Mouse (Mus musculus) limb, embryonic 14.5 days (tissue): ENCODE results near the gene Naa40. TPM values are rescaled to one million over a fixed set of nuclear protein-coding genes. Genes with fewer than 3 reads are reported as not detected.

Experiments used
- ATAC-seq: fragments of 200-750 bp; cut with Nextera tagmentation; 2 replicates; pipeline ENCODE4 v1.8.0; 2017; ENCODE audit warnings: low read depth, moderate number of reproducible peaks, moderate TSS enrichment; ENCODE audit not compliant: low FRiP score
- DNase-seq: peaks from one replicate; pipeline ENCODE4 v3.0.0-alpha.2; 2015; ENCODE audit warnings: low spot score
- H3K27ac ChIP-seq: fragments of 300-500 bp; sonication (generic); replicated peaks from 2 replicates; pipeline ENCODE4 v1.5.1; 2014; ENCODE audit warnings: low read depth, mild to moderate bottlenecking, low read length, moderate library complexity, mixed read lengths
- H3K27me3 ChIP-seq: fragments of 300-500 bp; sonication (generic); 2 replicates; pipeline ENCODE4 v1.6.1; 2014; ENCODE audit warnings: low read length, mixed read lengths; ENCODE audit not compliant: control insufficient read depth, insufficient read depth
- H3K36me3 ChIP-seq: fragments of 300-500 bp; sonication (generic); 2 replicates; pipeline ENCODE4 v1.6.1; 2014; ENCODE audit warnings: mild to moderate bottlenecking, low read length, moderate library complexity, mixed read lengths; ENCODE audit not compliant: control insufficient read depth, insufficient read depth
- H3K4me1 ChIP-seq: fragments of 300-500 bp; sonication (generic); 2 replicates; pipeline ENCODE4 v1.6.1; 2014; ENCODE audit warnings: antibody characterized with exemption, low read length, mixed read lengths; ENCODE audit not compliant: control insufficient read depth, insufficient read depth
- H3K4me2 ChIP-seq: fragments of 300-500 bp; sonication (generic); replicated peaks from 2 replicates; pipeline ENCODE4 v1.6.1; 2014; ENCODE audit warnings: low read depth, mild to moderate bottlenecking, low read length, moderate library complexity; ENCODE audit not compliant: severe bottlenecking
- H3K4me3 ChIP-seq: fragments of 300-500 bp; sonication (generic); replicated peaks from 2 replicates; pipeline ENCODE4 v1.5.1; 2014; ENCODE audit warnings: low read length
- H3K9ac ChIP-seq: fragments of 300-500 bp; sonication (generic); 2 replicates; pipeline ENCODE4 v1.6.1; 2014; ENCODE audit warnings: mild to moderate bottlenecking, low read depth, low read length, moderate library complexity; ENCODE audit not compliant: severe bottlenecking
- H3K9me3 ChIP-seq: fragments of 300-500 bp; sonication (generic); 2 replicates; pipeline ENCODE4 v1.6.1; 2016; ENCODE audit warnings: low read length; ENCODE audit not compliant: control insufficient read depth
- POLR2A ChIP-seq: fragments of 200-500 bp; IDR thresholded peaks from 2 replicates; pipeline ENCODE4 v1.8.0; 2012; ENCODE audit warnings: inconsistent platforms, mild to moderate bottlenecking, moderate library complexity, borderline replicate concordance; ENCODE audit not compliant: insufficient read depth, insufficient read length; ENCODE audit errors: extremely low read depth
- WGBS: fragments of 180-500 bp; shearing (Covaris S2); extraction: QIAGEN DNeasy Blood & Tissue Kit; methylation state at CpG from one replicate; pipeline ENCODE4 v1.1.7; 2014; 5-methylcytosine and 5-hydroxymethylcytosine counted together
- polyA plus RNA-seq, 2 experiments: library from polyadenylated mRNA; depleted of rRNA in 1 of 2; stranded (reverse) in 1 of 2; unstranded in 1 of 2; fragments of >200 nt; fragmentation: Nextera tagmentation in 1 of 2; extraction: Ambion mirVana in 1 of 2; gene quantifications; 2 replicates each; pipeline versions ENCODE4 v1.2.1 to v1.2.3; 2012 to 2014

The Naa40 gene
- 55.9 and 62.8 TPM in 2 replicates for polyA plus RNA-seq (2012; rRNA removed)
- 50.1 and 54.1 TPM in 2 replicates for polyA plus RNA-seq (2014; fragmentation: Nextera tagmentation; extraction: Ambion mirVana)

DNA sequence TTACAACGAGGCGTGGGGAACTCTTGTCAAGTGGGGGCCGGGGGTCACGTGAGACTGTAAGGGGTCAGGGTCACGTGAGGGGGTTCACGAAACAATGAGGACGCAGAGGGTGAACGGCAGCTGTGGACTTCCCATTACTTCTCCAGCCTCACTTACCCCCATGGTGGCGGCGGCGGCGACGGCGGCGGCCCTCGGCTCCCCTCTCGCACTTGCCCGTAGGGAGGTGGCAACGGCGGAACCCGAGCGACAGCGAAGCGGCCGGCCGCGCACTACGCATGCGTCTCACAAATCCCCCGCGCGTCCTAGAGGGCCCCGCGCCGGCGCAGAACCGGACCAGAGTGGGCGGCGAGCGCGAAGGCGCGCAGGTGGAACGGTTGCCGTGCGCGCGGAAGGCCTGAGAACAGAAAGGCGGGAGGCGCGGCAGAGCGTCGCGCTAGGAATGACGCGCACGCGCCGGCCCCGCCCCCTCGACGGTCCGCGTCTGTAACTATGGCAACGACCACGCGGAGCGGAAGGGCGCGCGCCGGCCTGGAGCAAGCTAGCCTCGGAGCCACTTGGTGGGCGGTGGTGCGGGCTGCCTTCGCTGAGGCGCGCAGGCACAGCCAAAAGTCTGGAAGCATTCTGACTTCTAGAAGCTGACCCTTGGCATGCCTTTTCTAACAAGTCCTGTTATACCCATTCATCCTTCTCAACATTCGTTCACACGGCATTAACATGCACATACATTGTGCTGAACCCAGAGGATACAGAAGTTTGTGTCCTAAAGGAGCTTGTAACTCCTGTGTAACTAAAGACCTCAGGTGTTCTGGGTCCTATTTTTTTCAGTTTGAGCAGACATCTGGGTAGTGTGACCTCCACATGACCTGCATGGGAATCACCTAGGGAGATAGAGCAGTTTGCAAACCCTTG is at the start of gene Naa40:
Gene Naa40 (minus strand): TSS at position 402 of the 909 bp plus-strand sequence.
- Histone ChIP-seq H3K27ac (peak within 1 kb of the TSS; percentile 63), H3K9ac (peak within 1 kb of the TSS; percentile 81), H3K36me3 (peaks cover 17% of the 10 kb centered on the region), H3K4me2 (peak within 1 kb of the TSS; percentile 94), H3K4me1 (no peaks in the 10 kb centered on the region; the same call in 1 of the 2 replicates), H3K4me3 (peak within 1 kb of the TSS; percentile 78), H3K9me3 (no peaks in the 10 kb centered on the region), H3K27me3 (no peaks in the 10 kb centered on the region)
- DNase-seq (peak; percentile 94), ATAC-seq (peak; percentile 96)
- WGBS: under 1% methylated on average over 64 of the region's 80 CpGs
- no peak for TF ChIP-seq POLR2A

DNA sequence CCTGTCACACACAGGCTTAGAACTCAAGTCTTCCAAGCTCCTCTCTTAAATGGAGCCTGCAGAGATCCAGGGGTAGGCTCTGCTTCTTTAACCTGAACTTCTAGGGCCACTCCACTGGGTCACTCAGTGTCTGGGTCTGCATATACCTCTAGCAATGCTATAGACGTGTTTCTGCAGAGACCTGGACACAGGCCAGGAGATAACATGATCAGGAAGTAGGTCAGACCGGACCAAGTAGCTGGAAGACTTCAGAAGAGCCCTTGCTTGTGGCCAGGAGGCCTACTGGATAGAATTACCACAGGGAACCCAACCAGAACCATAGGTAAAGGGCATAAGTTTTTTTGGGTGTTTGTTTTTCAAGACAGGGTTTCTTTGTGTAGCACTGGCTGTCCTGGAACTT is 48.8 kb upstream of the Naa40 start:
- Histone ChIP-seq H3K4me3 (no peak overlapping the region), H3K4me1 (peaks cover 18% of the 10 kb centered on the region), H3K27me3 (no peaks in the 10 kb centered on the region), H3K9me3 (no peaks in the 10 kb centered on the region), H3K27ac (no peak overlapping the region), H3K36me3 (peaks cover 44% of the 10 kb centered on the region), H3K4me2 (no peak overlapping the region), H3K9ac (no peak overlapping the region)
- TF ChIP-seq POLR2A: no peak
- 73% methylated on average over 2 of the region's 2 CpGs for WGBS
- DNase-seq (no peak), ATAC-seq (no peak)

DNA sequence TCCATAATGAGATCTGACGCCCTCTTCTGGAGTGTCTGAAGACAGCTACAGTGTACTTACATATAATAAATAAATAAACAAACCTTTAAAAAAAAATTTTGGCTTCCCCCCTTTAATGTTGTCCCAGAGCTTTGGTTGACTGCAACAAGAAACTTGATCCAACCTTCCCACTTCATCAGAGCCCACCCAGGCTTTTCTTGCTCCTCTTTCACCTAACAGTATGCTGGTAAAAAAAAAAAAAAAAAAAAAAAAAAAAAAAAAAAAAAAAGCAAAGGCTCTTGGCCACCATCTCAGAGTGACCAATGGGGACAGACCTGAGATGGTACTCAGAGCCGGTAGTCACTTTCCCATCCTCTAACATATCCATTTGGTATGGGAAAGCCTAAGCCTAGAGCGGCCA is 47.3 kb upstream of the Naa40 start:
- no peak for TF ChIP-seq POLR2A
- ATAC-seq (no peak), DNase-seq (no peak)
- peaks cover 59% of the 10 kb centered on the region for H3K36me3 ChIP-seq
- no peak overlapping the region for H3K9ac ChIP-seq
- WGBS: 90% methylated on average over 3 of the region's 3 CpGs
- H3K9me3 ChIP-seq: no peaks in the 10 kb centered on the region
- no peak overlapping the region for H3K4me2 ChIP-seq
- H3K27me3 ChIP-seq: no peaks in the 10 kb centered on the region
- H3K27ac ChIP-seq: no peak overlapping the region
- 0 out of 2 replicates have a peak, but pooled peaks cover 4% of the 10 kb centered on the region for H3K4me1 ChIP-seq
- H3K4me3 ChIP-seq: no peak overlapping the region

DNA sequence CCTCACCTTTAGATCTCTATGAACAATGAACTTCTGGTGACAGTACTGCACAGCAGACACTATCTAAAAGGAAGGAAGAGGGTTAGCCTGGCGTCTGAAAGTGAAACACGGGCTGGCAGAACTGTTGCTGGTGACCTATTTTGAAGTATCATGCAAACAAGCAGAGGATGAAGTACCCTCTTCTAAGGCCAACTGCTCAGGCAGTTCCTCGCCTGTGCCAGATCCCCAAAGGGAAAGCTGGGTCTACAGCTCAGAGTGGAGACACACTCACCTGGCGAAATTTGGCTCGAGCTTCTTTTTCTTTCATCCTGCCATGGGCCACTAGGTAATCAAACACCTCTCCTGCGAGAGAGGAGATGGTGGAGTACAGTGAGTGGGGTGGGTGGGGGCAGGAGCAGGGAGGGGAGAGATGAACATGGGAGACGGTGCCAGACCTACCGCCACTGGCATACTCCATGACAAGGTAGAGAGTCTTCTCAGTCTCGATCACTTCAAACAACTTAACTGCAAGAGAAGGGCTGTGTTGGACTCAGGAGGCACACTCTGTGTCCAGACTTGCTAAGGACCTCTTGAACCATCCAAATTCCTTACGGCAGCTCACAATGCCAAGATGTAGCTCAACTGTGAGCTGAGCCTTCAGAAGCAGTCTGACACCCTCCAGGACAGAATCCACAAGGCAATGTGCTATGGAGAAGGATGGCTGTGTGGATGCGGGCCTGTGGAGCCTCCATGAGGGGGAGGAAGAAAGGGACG is 45.8 kb upstream of the Naa40 start:
- no peak for TF ChIP-seq POLR2A
- Histone ChIP-seq H3K4me3 (no peak overlapping the region), H3K4me2 (no peak overlapping the region), H3K9ac (no peak overlapping the region), H3K9me3 (no peaks in the 10 kb centered on the region), H3K27ac (no peak overlapping the region), H3K4me1 (no peaks in the 10 kb centered on the region), H3K36me3 (peaks cover 75% of the 10 kb centered on the region), H3K27me3 (no peaks in the 10 kb centered on the region)
- ATAC-seq: no peak
- no peak for DNase-seq
- 91% methylated on average over 12 of the region's 12 CpGs for WGBS
